Mouse (Mus musculus) testis, adult 2 months (tissue): Measurements from ENCODE around the gene Gm9922. TPM values are rescaled to one million over a fixed set of nuclear protein-coding genes. Genes with fewer than 3 reads are reported as not detected.

Experiments
- H3K27ac ChIP-seq: fragments of 200-500 bp; 2 replicates; pipeline ENCODE4 v1.5.1; 2012; ENCODE audit warnings: low read depth, low read length; ENCODE audit not compliant: control insufficient read depth, insufficient read depth
- H3K27me3 ChIP-seq: fragments of 200-500 bp; 2 replicates; pipeline ENCODE4 v1.6.1; 2012; ENCODE audit warnings: mild to moderate bottlenecking, low read length, moderate library complexity; ENCODE audit not compliant: control insufficient read depth, insufficient read depth
- H3K36me3 ChIP-seq: fragments of 200-500 bp; 2 replicates; pipeline ENCODE4 v1.6.1; 2012; ENCODE audit warnings: mild to moderate bottlenecking, low read length; ENCODE audit not compliant: control insufficient read depth, insufficient read depth
- H3K4me1 ChIP-seq: fragments of 200-500 bp; 2 replicates; pipeline ENCODE4 v1.6.1; 2012; ENCODE audit warnings: low read length; ENCODE audit not compliant: control insufficient read depth, insufficient read depth
- H3K4me3 ChIP-seq: fragments of 200-500 bp; 2 replicates; pipeline ENCODE4 v1.5.1; 2012; ENCODE audit warnings: low read depth, mild to moderate bottlenecking, low read length, moderate library complexity, mixed read lengths; ENCODE audit not compliant: control insufficient read depth
- CTCF ChIP-seq: fragments of 200-500 bp; IDR thresholded peaks from 2 replicates; pipeline ENCODE4 v1.5.1; 2012; ENCODE audit warnings: low read depth, mild to moderate bottlenecking, inconsistent platforms, low read length, moderate library complexity; ENCODE audit not compliant: control insufficient read depth, insufficient read depth, insufficient replicate concordance
- POLR2A ChIP-seq: fragments of 200-500 bp; IDR thresholded peaks from 2 replicates; pipeline ENCODE4 v1.6.1; 2012; ENCODE audit warnings: low read depth, mild to moderate bottlenecking, inconsistent platforms, low read length, moderate library complexity; ENCODE audit not compliant: control insufficient read depth
- polyA plus RNA-seq: library from polyadenylated mRNA; depleted of rRNA; stranded (reverse); fragments of >200 nt; gene quantifications from 2 replicates; pipeline ENCODE4 v1.2.3, GENCODE M21; 2012; rRNA removed

Gene Gm9922
- 0.48 TPM in 1 of 2 replicates, not detected in the other for polyA plus RNA-seq

DNA sequence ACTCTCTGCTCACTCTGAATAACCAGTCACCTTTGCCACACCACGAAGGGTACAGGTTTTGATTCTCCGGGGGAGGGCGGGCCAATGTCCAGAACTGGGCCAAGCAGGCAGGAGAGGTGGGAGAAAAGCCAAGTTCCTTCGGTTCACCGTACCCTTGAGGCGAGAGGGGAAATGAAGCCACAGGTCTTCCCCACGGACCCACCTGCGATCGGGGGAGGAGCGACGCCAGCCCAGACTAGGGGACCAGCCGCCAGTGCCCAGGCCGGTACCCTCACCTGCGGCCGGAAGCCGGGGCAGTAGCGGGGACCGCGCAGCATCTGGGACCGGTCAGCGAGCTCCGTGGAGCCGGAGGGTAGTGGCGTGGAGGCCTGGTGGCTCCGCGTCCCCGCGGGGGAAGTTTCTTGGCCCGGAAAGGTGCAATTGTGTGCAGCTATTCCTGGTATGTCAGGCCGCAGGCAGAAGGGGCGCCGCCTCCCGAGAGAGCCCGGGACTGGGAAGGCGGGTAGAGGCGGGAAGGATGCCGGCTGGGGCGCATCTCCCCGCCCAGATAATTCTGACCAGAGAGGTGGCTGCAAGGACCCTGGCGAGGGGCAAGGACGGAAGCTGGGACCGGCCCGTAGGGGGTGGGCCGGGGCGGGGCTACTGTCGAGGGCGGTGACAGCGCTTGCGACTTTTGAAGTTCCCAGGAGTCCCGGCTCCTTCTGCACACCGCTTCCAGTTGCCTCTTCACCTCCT lies at the start of gene Gm9922, which contains the start of gene Lmo7:
Gene Gm9922 (minus strand): TSS at position 578 of the 735 bp plus-strand sequence.
Gene Lmo7 (plus strand): TSS at position 721 of the 735 bp plus-strand sequence.
- Histone ChIP-seq H3K36me3 (no peaks in the 10 kb centered on the region), H3K4me3 (peak within 1 kb of the TSS; percentile 69), H3K27ac (no peak within 1 kb of the TSS), H3K4me1 (no peaks in the 10 kb centered on the region; the same call in 1 of the 2 replicates), H3K27me3 (no peaks in the 10 kb centered on the region)
- TF ChIP-seq CTCF = no peak
- TF ChIP-seq POLR2A = no peak

DNA sequence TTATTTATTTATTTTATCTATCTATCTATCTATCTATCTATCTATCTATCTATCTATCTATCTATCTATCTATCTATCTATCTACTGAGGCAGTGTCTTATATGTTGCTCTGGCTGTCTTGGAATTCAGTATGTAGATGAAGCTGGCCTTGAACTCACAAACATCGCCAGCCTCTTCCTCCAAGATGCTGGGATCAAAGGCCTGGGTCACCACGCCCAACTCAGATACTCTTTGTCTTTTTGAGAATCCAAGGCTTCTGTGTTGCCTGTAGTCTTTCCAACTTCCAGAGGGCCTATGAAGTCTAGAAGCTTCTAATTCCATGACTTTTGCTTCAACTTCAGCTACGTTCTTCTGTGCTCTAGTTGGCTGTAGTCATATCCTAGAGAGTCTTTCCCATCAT lies 48.8 kb upstream of the Gm9922 start:
- Histone ChIP-seq H3K4me1 (no peaks in the 10 kb centered on the region), H3K27me3 (no peaks in the 10 kb centered on the region), H3K27ac (no peak overlapping the region), H3K36me3 (no peaks in the 10 kb centered on the region), H3K4me3 (no peak overlapping the region)
- TF ChIP-seq CTCF (no peak), POLR2A (no peak)

DNA sequence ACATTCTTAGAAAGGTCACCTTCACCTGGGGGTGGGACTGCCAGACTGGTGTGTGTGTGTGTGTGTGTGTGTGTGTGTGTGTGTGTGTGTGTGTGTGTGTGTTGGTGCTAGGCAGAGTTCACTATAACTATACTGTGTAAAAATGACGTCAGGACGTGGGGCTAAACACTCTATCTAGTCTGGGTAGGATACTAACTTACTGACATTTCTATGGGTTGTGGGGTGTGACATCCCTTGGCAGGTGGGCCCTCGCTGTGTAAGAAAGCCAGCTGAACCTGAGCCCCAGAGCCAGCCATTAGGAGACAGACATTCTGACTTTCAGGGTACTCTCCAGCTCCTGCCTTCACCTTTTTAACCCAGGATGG lies 47.5 kb upstream of the Gm9922 start:
- H3K4me3 ChIP-seq = no peak overlapping the region
- H3K4me1 ChIP-seq = no peaks in the 10 kb centered on the region
- no peaks in the 10 kb centered on the region for H3K36me3 ChIP-seq
- TF ChIP-seq POLR2A = no peak
- TF ChIP-seq CTCF = no peak
- H3K27me3 ChIP-seq = no peaks in the 10 kb centered on the region
- H3K27ac ChIP-seq = no peak overlapping the region

DNA sequence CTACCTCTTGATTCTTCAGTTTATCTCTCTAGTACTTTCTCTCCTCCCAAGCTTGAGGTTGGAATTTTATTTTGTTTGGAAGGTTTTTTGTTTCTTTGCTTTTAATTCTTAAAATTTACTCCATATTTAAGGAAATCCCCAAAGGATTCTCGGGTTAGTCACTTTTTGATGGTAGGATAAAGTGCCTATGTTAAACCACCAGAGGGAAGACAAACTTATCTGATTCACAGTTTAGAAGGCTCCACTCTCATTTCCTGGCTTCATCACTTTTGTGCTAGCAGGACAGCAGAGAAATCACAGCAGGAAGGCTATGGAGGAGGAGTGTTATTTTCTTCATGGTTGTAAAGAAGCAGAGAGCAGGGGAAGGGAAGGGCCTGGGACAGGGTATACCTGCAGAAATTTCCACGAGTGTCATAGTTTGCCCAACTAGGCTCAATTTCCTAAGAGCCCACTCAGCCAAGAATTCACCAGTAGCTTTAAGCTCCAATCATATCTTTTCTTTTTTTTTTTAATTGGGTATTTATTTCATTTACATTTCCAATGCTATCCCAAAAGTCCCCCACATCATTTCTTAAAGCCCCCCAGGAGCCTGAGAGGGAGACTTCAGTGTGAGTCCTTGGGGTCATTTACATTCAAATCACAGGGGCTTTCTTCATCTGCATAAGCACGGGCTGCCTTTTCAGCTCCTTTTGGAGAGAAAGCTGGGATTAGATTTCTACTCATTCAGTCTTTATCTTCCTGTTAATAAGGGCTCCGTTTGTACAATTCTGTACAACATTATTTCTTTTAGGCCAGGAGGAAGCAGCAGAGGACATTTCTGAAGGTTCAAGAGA lies 46.9 kb upstream of the Gm9922 start:
- Histone ChIP-seq H3K27ac (no peak overlapping the region), H3K36me3 (no peaks in the 10 kb centered on the region), H3K4me3 (no peak overlapping the region), H3K27me3 (no peaks in the 10 kb centered on the region), H3K4me1 (no peaks in the 10 kb centered on the region)
- TF ChIP-seq CTCF (no peak), POLR2A (no peak)

DNA sequence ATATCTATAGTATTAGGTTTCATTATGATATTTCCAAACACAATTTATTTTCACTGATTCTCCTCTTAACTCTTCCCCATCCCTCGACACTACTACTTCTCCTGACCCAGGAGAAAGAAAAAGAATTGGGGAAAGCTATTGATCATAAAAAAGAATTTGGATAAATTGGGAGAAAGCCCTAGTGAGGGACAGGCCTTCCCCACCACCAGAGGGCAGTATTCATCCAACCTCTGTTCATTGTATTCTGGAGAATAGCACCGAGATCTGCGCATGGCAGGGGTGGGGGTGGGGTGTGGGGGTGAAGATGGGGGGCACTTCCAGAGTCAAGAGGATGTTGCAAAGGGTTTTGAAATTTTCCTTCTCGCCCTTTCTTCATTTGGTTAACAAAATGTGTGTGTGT lies 45.0 kb upstream of the Gm9922 start:
- Histone ChIP-seq H3K4me1 (no peaks in the 10 kb centered on the region), H3K4me3 (no peak overlapping the region), H3K27me3 (no peaks in the 10 kb centered on the region), H3K36me3 (no peaks in the 10 kb centered on the region), H3K27ac (no peak overlapping the region)
- no peak for TF ChIP-seq POLR2A
- TF ChIP-seq CTCF = no peak

DNA sequence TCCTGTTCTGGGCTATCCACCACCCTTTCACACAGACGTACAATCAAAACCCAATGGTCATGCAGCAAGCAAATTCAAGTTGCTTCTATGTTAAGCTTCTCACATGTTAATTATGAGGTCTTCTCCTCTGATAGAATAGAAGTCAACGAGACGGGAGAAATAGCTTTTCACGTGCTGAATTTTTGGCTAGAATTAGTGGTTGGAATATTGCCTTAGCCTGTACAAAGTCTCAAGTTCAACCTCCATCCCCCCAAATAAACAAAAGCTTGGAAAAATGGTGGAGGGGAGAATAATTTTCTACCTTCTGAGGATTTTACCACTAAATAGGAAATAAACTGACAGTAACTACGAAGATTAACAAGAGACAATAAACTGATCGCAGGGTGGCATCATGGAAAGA lies 42.1 kb upstream of the Gm9922 start:
- Histone ChIP-seq H3K36me3 (no peaks in the 10 kb centered on the region), H3K27ac (no peak overlapping the region), H3K4me3 (no peak overlapping the region), H3K4me1 (no peaks in the 10 kb centered on the region), H3K27me3 (no peaks in the 10 kb centered on the region)
- TF ChIP-seq POLR2A = no peak
- TF ChIP-seq CTCF = no peak

DNA sequence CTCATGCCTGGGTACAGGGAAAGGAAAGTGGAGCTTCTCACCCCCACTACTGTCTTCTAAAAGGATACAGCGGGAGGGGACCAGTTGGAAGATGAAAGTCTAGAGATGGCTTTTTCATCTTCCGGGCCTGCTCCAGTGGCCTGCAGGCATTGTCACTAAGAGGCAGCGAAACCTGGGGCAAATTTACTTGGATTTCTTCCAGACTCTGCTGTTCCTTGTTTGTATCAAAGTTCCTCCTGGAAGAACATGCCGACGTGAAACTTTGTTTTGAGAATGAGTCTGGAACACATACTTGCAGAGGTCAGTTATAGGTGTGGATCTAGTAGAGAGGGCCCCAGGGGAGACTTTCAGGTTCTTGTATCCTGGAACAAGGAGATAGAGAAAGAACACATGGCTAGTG lies 41.7 kb upstream of the Gm9922 start:
- no peaks in the 10 kb centered on the region for H3K4me1 ChIP-seq
- TF ChIP-seq CTCF (no peak), POLR2A (no peak)
- no peaks in the 10 kb centered on the region for H3K27me3 ChIP-seq
- no peak overlapping the region for H3K4me3 ChIP-seq
- no peak overlapping the region for H3K27ac ChIP-seq
- H3K36me3 ChIP-seq = no peaks in the 10 kb centered on the region
